Mouse (Mus musculus) limb, embryonic 10.5 days (tissue): ENCODE measurements around the gene Iqschfp. TPM values are rescaled to one million over a fixed set of nuclear protein-coding genes. Genes with fewer than 3 reads are reported as not detected.

Experiments used
- DNase-seq: peaks from one replicate; pipeline ENCODE4 v3.0.0-alpha.2; 2017; ENCODE audit warnings: low spot score
- H3K27ac ChIP-seq: fragments of 300-500 bp; sonication (generic); 2 replicates; pipeline ENCODE4 v1.5.1; 2016; ENCODE audit warnings: mild to moderate bottlenecking
- H3K27me3 ChIP-seq: fragments of 300-500 bp; sonication (generic); 2 replicates; pipeline ENCODE4 v1.6.1; 2016; ENCODE audit warnings: low read depth, mild to moderate bottlenecking; ENCODE audit not compliant: poor library complexity, severe bottlenecking
- H3K36me3 ChIP-seq: fragments of 300-500 bp; sonication (generic); 2 replicates; pipeline ENCODE4 v1.6.1; 2016; ENCODE audit warnings: mild to moderate bottlenecking, moderate library complexity
- H3K4me1 ChIP-seq: fragments of 300-500 bp; sonication (generic); 2 replicates; pipeline ENCODE4 v1.6.1; 2016
- H3K4me3 ChIP-seq: fragments of 300-500 bp; sonication (generic); 2 replicates; pipeline ENCODE4 v1.5.1; 2016; ENCODE audit warnings: mild to moderate bottlenecking, moderate library complexity
- H3K9me3 ChIP-seq: fragments of 300-500 bp; sonication (generic); replicated peaks from 2 replicates; pipeline ENCODE4 v1.6.1; 2016; ENCODE audit warnings: mild to moderate bottlenecking
- WGBS: fragments of 180-500 bp; shearing (Covaris S2); methylation state at CpG from one replicate; pipeline ENCODE4 v1.1.7; 2016; 5-methylcytosine and 5-hydroxymethylcytosine counted together
- polyA plus RNA-seq: library from polyadenylated mRNA; unstranded; fragments of >200 nt; fragmentation: Nextera tagmentation; extraction: Ambion mirVana; gene quantifications from 2 replicates; pipeline ENCODE4 v1.2.1, GENCODE M21; 2016

Gene Iqschfp
- polyA plus RNA-seq, 1 experiment from 2014 or later: not detected

DNA sequence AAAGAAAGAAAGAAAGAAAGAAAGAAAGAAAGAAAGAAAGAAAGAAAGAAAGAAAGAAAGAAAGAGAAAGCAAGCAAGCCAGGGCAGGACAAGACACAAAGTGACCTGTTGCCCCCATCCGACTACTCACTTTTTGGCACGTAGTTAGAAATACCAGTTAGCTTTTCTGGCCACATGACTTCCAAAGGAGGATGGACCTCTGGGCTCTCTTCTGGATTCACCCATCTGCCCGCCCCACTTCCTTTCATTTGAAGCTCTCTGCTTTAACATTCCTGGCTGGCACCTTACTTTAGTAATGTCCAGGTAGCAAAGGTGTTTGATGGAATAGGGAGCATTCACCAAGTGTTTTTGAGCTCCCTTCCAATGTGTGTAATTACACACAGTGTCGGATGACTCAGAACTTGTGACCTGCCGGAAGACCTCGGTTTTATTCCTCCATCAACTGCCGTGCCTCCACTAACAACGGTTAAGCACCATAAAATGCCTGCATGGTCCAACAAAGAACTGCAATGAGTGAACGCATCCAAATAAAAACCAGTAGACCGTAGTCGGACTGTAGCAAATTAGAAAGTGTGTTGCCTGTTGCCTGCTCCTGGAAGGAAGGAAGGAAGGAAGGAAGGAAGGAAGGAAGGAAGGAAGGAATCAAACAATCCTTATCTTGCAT, 718.7 kb downstream of the Iqschfp start:
- Histone ChIP-seq H3K36me3 (no peaks in the 10 kb centered on the region), H3K27ac (no peak overlapping the region), H3K4me3 (no peak overlapping the region), H3K27me3 (no peaks in the 10 kb centered on the region), H3K9me3 (no peaks in the 10 kb centered on the region), H3K4me1 (peaks cover 3% of the 10 kb centered on the region; the same call in 1 of the 2 replicates)
- no peak for DNase-seq
- WGBS: 82% methylated on average over 11 of the region's 11 CpGs

DNA sequence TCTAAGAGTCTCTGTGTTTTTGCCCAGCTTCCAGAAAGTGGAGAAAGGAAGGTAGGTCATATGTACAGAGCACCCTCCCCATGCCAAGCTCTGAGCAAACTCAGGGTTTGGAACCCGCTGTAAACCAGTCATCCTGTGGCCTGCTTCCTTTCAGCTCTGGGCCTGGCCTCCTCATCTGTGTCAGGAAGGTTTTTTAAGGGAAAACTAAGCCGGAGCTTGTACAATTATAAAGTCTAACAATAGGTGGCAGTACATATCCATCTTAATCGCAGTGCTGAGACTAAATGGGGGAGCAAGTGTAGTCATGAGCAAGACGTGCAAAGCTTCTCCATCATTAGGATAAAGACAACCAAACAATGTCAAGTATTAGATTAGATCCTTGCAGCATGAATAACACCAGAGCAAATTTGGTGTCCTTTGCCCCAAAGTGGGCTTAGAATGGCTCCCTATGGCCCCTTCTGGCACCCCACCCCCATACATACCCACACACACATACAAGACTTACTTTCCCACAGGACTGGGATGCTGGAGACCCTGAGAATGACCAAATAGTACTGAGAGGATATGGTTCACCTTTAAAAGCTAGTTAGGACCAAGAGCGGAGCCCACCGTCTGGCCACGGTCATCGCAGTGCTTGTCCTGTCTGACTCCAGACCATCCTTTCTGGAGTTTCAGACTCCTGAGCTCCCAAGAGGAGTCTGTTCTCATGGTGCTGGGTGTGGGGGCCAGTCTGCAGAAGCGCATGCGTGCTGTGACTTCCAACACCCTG, 723.2 kb downstream of the Iqschfp start:
- Histone ChIP-seq H3K36me3 (0 out of 2 replicates have a peak, but pooled peaks cover 3% of the 10 kb centered on the region), H3K4me3 (no peak overlapping the region), H3K9me3 (no peaks in the 10 kb centered on the region), H3K27me3 (no peaks in the 10 kb centered on the region), H3K27ac (0 out of 2 replicates have a peak overlapping the region, but pooled peaks have one; percentile 5), H3K4me1 (peaks cover 4% of the 10 kb centered on the region; the same call in 1 of the 2 replicates)
- 82% methylated on average over 10 of the region's 10 CpGs for WGBS
- no peak for DNase-seq

DNA sequence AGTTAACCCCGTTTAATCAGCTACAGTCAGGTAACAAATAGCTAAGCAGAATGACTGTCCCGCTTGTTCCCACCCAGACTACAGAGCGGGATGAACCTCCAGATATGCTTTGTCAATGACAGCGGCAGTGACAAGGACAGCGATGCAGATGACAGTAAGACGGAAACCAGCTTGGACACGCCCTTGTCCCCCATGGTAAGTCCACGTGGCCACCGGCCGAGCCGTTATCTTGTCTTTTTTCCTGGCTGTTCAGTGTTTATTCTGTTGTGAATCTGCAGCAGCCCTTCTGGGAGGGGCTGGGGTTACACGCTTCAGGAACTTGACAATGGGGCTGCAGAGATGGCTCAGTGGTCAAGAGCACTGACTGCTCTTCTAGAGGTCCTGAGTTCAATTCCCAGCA, 724.3 kb downstream of the Iqschfp start:
- WGBS: 94% methylated on average over 12 of the region's 12 CpGs

DNA sequence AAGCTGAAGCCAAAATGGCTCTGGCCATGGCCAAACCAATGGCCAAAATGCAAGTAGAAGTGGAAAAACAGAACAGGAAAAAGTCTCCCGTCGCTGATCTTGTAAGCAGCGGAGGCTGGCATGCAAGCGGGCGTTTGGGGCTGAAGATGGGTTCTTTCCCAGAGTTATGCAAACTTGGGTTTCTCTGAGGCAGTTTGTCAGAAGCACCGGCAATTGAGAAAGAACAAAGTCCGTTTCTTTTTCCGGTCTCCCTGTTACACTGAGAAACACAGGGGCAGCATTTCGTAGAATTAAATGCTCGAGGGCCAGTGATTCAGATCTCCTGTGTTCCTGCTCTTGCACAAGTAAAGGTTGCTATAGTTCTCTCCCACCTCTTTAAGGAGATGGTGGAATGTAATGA, 725.7 kb downstream of the Iqschfp start:
- Histone ChIP-seq H3K27ac (no peak overlapping the region), H3K36me3 (peaks cover 13% of the 10 kb centered on the region; the same call in 1 of the 2 replicates), H3K4me3 (no peak overlapping the region), H3K9me3 (no peaks in the 10 kb centered on the region), H3K4me1 (0 out of 2 replicates have a peak, but pooled peaks cover 4% of the 10 kb centered on the region), H3K27me3 (no peaks in the 10 kb centered on the region)
- WGBS: 95% methylated on average over 10 of the region's 10 CpGs
- DNase-seq: no peak

More for the DNA sequence above, 724.3 kb downstream of the Iqschfp start:
- Histone ChIP-seq H3K9me3 (no peaks in the 10 kb centered on the region), H3K27me3 (no peaks in the 10 kb centered on the region), H3K4me3 (no peak overlapping the region), H3K27ac (no peak overlapping the region), H3K4me1 (0 out of 2 replicates have a peak, but pooled peaks cover 4% of the 10 kb centered on the region), H3K36me3 (peaks cover 7% of the 10 kb centered on the region; the same call in 1 of the 2 replicates)
- no peak for DNase-seq

GRCm38 (mm10) chr3:68619097-68619496, 727.1 kb downstream of the Iqschfp start:
- 74% methylated on average over 5 of the region's 5 CpGs for WGBS
- no peak overlapping the region for H3K4me3 ChIP-seq
- H3K27ac ChIP-seq: no peak overlapping the region
- no peaks in the 10 kb centered on the region for H3K27me3 ChIP-seq
- H3K36me3 ChIP-seq: peaks cover 17% of the 10 kb centered on the region; the same call in 1 of the 2 replicates
- 0 out of 2 replicates have a peak, but pooled peaks cover 4% of the 10 kb centered on the region for H3K4me1 ChIP-seq
- DNase-seq: no peak
- H3K9me3 ChIP-seq: no peaks in the 10 kb centered on the region

GRCm38 (mm10) chr3:68621971-68622370, 729.9 kb downstream of the Iqschfp start:
- 95% methylated on average over 3 of the region's 3 CpGs for WGBS
- Histone ChIP-seq H3K9me3 (no peaks in the 10 kb centered on the region), H3K4me1 (0 out of 2 replicates have a peak, but pooled peaks cover 4% of the 10 kb centered on the region), H3K27ac (no peak overlapping the region), H3K27me3 (no peaks in the 10 kb centered on the region), H3K36me3 (peaks cover 19% of the 10 kb centered on the region; the same call in 1 of the 2 replicates), H3K4me3 (no peak overlapping the region)
- DNase-seq: no peak

- 89% methylated on average over 5 of the region's 5 CpGs for WGBS
- H3K27me3 ChIP-seq: no peaks in the 10 kb centered on the region
- H3K9me3 ChIP-seq: no peaks in the 10 kb centered on the region
- H3K27ac ChIP-seq: no peak overlapping the region
- 0 out of 2 replicates have a peak, but pooled peaks cover 4% of the 10 kb centered on the region for H3K4me1 ChIP-seq
- no peak for DNase-seq
- no peak overlapping the region for H3K4me3 ChIP-seq
- H3K36me3 ChIP-seq: peaks cover 19% of the 10 kb centered on the region; the same call in 1 of the 2 replicates
Measured at GRCm38 (mm10) chr3:68623036-68623435, 731.0 kb downstream of the Iqschfp start.

GRCm38 (mm10) chr3:68624471-68624870, 732.4 kb downstream of the Iqschfp start:
- H3K4me1 ChIP-seq: no peaks in the 10 kb centered on the region
- 91% methylated on average over 6 of the region's 6 CpGs for WGBS

GRCm38 (mm10) chr3:68630261-68630660, 738.2 kb downstream of the Iqschfp start:
- no peak overlapping the region for H3K27ac ChIP-seq
- H3K36me3 ChIP-seq: 0 out of 2 replicates have a peak, but pooled peaks cover 3% of the 10 kb centered on the region
- no peaks in the 10 kb centered on the region for H3K27me3 ChIP-seq
- H3K9me3 ChIP-seq: no peaks in the 10 kb centered on the region
- H3K4me3 ChIP-seq: no peak overlapping the region
- no peak for DNase-seq
- H3K4me1 ChIP-seq: no peaks in the 10 kb centered on the region
- WGBS: 87% methylated on average over 4 of the region's 4 CpGs

More at GRCm38 (mm10) chr3:68624471-68624870, 732.4 kb downstream of the Iqschfp start:
- Histone ChIP-seq H3K9me3 (no peaks in the 10 kb centered on the region), H3K27ac (no peak overlapping the region), H3K4me3 (no peak overlapping the region), H3K27me3 (no peaks in the 10 kb centered on the region), H3K36me3 (peaks cover 17% of the 10 kb centered on the region; the same call in 1 of the 2 replicates)
- no peak for DNase-seq

DNA sequence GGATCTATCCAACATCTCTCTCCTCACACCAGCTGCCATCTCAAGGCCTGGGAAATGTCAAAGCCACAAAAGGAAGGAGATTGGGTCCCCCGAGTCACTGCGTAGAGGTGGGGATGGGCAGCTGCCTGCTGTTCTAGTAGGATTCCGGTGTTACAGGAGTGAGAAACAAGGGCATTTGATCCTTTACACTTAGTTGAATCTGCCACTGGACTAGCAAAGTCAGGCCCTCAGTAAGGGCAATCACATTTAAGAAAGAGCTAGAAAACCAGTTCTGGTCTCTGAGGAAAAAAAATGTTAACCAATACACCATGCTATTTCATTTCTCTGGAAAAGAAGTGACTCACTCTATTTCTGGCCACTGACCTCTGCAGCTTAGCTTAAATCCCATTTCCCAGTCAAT, 738.8 kb downstream of the Iqschfp start:
- Histone ChIP-seq H3K4me3 (no peak overlapping the region), H3K27me3 (no peaks in the 10 kb centered on the region), H3K27ac (no peak overlapping the region), H3K36me3 (0 out of 2 replicates have a peak, but pooled peaks cover 3% of the 10 kb centered on the region), H3K9me3 (no peaks in the 10 kb centered on the region), H3K4me1 (no peaks in the 10 kb centered on the region)
- WGBS: 67% methylated on average over 3 of the region's 3 CpGs
- no peak for DNase-seq

GRCm38 (mm10) chr3:68632714-68633113, 740.7 kb downstream of the Iqschfp start:
- H3K36me3 ChIP-seq: no peaks in the 10 kb centered on the region
- H3K4me3 ChIP-seq: no peak overlapping the region
- no peaks in the 10 kb centered on the region for H3K9me3 ChIP-seq
- 86% methylated on average over 3 of the region's 3 CpGs for WGBS
- DNase-seq: no peak
- no peaks in the 10 kb centered on the region for H3K4me1 ChIP-seq
- H3K27ac ChIP-seq: no peak overlapping the region
- H3K27me3 ChIP-seq: no peaks in the 10 kb centered on the region

- H3K27me3 ChIP-seq: no peaks in the 10 kb centered on the region
- no peak overlapping the region for H3K27ac ChIP-seq
- no peaks in the 10 kb centered on the region for H3K36me3 ChIP-seq
- no peak overlapping the region for H3K4me3 ChIP-seq
- 94% methylated on average over 4 of the region's 4 CpGs for WGBS
- H3K9me3 ChIP-seq: no peaks in the 10 kb centered on the region
- DNase-seq: no peak
- H3K4me1 ChIP-seq: no peaks in the 10 kb centered on the region
Measured at GRCm38 (mm10) chr3:68633577-68633976, 741.5 kb downstream of the Iqschfp start.

DNA sequence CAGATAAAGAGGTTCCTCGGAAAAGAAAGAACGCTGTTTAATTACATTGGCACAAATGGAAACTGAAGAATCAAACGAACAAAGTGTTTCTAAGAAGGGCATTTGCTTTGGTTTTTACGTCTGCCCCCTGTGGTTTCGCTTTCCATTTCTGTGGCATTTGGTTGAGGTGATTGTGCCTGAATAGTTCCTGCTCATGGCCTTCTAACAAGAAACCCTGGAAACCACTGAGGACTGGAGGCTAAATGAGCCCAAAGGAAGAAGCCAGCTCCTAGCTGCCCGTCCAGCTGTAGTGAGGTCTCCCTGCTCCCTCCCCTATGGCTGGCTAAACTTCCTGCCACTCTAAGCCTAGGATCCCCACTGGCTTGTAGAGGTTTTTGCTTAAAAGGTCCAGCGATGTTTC, 745.9 kb downstream of the Iqschfp start:
- 50% methylated on average over 7 of the region's 7 CpGs for WGBS
- H3K9me3 ChIP-seq: no peaks in the 10 kb centered on the region
- H3K27ac ChIP-seq: no peak overlapping the region
- no peaks in the 10 kb centered on the region for H3K36me3 ChIP-seq
- H3K4me1 ChIP-seq: no peaks in the 10 kb centered on the region
- no peak for DNase-seq
- H3K4me3 ChIP-seq: no peak overlapping the region
- no peaks in the 10 kb centered on the region for H3K27me3 ChIP-seq
